Mouse (Mus musculus): ENCODE measurements around the gene Krtap10-10. TPM values are rescaled to one million over a fixed set of nuclear protein-coding genes. Genes with fewer than 3 reads are reported as not detected.

Krtap10-10 gene
- total RNA-seq, 2 experiments from 2014 or later: not detected

DNA sequence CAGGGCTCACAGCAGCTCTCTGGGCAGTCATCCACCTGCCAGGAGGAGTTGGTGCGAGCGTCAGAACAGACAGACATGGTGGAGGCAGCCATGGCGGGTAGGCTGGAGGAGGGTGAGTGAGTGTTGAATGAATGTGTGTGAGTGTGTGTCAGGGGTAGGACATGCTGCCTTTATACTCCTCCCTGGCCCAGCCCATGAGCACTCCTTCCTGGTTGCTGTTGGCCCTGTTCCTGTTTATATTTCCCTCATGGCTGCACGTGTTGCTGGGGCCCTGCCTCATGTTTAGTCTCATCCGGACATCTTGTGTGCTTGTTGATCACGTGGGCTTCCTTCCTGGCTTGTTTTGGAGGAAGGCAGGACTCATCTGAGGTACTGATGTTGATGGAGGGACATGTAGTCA lies 8.8 kb upstream of the Krtap10-10 start, which contains the start of gene Krtap10-4:
Gene Krtap10-4 (minus strand): TSS at position 145 of the 400 bp plus-strand sequence.
- intact Hi-C loops (cut with DNase I): no loop called here
- no peak for DNase-seq
- no peak within 1 kb of the TSS for H3K4me3 ChIP-seq
- no peak for TF ChIP-seq CTCF (IDR thresholded peaks at IDR 0.05)
- no peak within 1 kb of the TSS for H3K27ac ChIP-seq

DNA sequence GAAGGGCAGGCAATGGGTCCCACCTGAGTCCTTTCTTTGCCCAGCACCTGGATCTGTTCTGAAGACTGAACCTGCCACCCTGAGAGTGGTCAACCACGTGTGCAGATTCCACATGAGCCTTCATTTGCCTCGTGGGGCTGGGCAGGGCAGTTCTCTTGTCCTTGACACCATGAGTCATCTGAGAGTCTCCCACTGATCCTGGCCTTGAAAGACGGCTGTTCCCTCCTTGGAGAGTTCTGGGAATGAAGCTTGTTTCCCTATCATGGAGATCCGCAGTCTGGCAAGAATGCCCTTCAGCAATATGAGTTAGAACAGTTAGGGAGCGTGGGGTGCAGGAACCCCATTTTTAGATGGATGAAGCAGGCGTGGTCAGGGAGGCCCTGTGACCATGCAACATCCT lies 3.3 kb downstream of the Krtap10-10 start:
- Histone ChIP-seq H3K4me3 (no peak overlapping the region), H3K27ac (no peak overlapping the region)
- no peak for DNase-seq
- no peak for TF ChIP-seq CTCF (IDR thresholded peaks at IDR 0.05)
- intact Hi-C loops (cut with DNase I): no loop called here

DNA sequence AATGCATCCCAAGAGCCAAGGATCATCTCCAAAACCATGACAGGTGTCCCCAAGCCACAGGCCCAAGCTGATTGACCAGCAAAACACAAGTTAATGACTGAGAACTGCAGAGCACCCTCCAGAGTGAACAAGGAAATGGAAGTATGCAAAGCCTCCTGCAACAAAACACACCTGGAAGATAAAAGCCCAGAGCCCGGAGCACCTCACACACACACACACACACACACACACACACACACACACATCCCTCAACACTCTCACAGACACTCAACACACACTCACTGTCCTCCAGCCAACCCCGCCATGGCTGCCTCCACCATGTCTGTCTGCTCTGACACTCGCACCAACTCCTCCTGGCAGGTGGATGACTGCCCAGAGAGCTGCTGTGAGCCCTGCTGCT lies 10.8 kb downstream of the Krtap10-10 start, which contains the start of gene Gm36176:
Gene Gm36176 (plus strand): TSS at position 301 of the 400 bp plus-strand sequence.
- intact Hi-C loops (cut with DNase I): no loop called here
- Histone ChIP-seq H3K4me3 (no peak within 1 kb of the TSS), H3K27ac (no peak within 1 kb of the TSS)
- no peak for TF ChIP-seq CTCF (IDR thresholded peaks at IDR 0.05)
- no peak for DNase-seq

DNA sequence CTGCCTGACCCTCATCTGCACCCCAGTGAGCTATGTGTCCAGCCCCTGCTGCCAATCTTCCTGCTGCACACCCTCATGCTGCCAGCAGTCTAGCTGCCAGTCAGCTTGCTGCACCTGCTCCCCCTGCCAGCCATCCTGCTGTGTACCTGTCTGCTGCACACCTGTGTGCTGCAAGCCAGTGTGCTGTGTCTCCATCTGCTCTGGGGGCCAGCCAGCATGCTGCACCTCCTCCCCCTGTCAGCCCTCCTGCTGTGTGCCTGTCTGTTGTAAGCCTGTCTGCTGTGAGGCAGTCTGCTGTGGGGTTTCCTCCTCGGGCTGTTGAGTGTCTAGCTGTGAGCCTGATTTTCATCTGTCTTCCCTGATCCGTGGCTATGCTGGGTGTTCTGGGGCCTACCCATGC lies 11.2 kb downstream of the Krtap10-10 start:
- no peak for TF ChIP-seq CTCF (IDR thresholded peaks at IDR 0.05)
- intact Hi-C loops (cut with DNase I): no loop called here
- DNase-seq: no peak
- Histone ChIP-seq H3K4me3 (no peak overlapping the region), H3K27ac (no peak overlapping the region)

DNA sequence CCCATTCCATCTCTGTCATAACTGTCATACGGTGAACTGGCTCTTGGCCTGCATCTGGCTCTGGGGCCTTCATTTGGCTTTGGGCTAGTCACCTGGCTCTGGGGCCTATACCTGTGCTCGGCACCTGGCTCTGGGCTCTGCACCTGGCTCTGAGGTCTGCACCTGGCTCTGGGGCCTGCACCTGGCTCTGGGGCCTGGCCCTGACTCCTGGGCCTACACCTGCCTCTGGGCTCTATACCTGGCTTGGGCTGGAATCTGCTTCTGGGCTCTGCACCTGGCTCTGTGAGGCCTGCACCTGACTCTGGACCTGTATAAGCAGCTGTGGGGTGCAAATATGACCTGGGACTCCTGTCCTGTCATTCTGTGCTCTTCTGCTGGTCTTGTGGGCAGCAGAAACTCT lies 11.8 kb downstream of the Krtap10-10 start:
- intact Hi-C loops (cut with DNase I): no loop called here
- no peak for DNase-seq
- Histone ChIP-seq H3K27ac (no peak overlapping the region), H3K4me3 (no peak overlapping the region)
- no peak for TF ChIP-seq CTCF (IDR thresholded peaks at IDR 0.05)

DNA sequence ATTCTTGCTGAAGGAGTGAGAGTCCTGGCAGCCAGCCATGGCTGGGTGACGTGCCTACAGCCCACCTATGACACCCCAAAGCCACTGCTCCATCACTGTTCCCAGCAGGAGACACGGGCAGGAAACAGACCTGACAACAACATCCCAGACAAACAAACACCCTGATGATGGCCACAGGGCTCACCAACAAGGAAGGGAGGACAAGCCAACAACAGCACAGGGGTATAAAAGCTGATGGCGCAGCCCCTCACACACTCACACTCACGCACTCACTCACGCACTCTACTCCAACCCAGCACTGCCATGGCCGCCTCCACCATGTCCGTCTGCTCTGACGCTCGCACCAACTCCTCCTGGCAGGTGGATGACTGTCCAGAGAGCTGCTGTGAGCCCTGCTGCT lies 16.8 kb downstream of the Krtap10-10 start, which contains the start of gene Gm10318:
Gene Gm10318 (plus strand): TSS at position 301 of the 400 bp plus-strand sequence.
- DNase-seq: no peak
- no peak within 1 kb of the TSS for H3K4me3 ChIP-seq
- H3K27ac ChIP-seq: no peak within 1 kb of the TSS
- intact Hi-C loops (cut with DNase I): no loop called here
- no peak for TF ChIP-seq CTCF (IDR thresholded peaks at IDR 0.05)

DNA sequence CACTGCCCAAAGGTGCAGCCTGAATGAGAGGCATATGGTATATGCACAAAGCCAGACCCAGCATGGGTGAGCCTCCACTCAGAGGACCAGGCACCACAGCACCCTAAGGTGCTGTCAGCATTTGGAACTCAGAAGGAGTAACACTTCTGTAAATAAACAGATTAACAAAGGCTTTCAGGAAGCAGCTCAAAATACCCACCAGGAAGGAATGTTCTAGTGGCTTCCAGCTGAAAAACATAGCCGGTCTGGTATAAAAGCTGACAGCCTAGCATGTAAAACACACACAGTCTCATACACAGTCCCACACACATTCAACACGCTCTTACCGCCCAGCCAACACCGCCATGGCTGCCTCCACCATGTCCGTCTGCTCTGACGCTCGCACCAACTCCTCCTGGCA lies 25.9 kb downstream of the Krtap10-10 start, which contains the start of gene Gm3285:
Gene Gm3285 (plus strand): TSS at position 301 of the 400 bp plus-strand sequence.
- DNase-seq: no peak
- no peak for TF ChIP-seq CTCF (IDR thresholded peaks at IDR 0.05)
- intact Hi-C loops (cut with DNase I): no loop called here
- no peak within 1 kb of the TSS for H3K4me3 ChIP-seq
- no peak within 1 kb of the TSS for H3K27ac ChIP-seq

DNA sequence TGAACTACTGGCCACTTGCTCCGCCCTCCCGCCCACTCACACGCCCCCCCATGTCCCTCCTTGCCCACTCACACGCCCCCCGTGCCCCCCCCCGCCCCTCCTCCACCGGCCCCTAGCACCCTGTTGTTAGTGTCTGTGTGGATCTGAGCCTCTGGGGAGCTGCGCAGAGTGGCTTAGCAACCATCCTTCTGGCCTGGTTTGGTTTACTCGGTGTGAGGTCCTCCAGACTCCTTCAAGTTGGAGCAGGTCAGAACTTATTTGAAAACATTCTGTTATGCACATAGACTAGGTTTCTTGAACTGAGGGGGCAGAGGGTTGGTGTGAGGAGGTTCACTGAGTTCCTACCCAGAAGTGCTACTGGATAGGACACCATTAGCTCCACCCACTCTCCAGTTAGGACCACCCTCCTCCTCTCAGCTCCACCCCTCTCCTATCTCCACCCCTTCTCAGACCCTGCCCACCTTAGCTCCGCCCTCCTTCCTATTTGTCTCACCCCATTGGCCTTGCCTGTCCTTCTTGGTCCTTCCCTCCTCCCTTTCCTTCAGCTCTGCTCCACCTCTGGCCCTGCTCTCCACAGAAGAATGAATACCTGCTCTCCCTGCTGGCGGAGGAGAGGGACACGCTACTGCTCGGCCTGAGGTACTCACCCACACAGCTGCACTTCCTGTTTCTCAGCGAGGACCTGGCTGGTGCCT lies 28.5 kb downstream of the Krtap10-10 start:
- Histone ChIP-seq H3K4me3 (peak overlapping the region; percentile 33), H3K27ac (no peak overlapping the region)
- TF ChIP-seq CTCF (IDR thresholded peaks at IDR 0.05): no peak
- intact Hi-C loops (cut with DNase I): no loop called here
- no peak for DNase-seq

DNA sequence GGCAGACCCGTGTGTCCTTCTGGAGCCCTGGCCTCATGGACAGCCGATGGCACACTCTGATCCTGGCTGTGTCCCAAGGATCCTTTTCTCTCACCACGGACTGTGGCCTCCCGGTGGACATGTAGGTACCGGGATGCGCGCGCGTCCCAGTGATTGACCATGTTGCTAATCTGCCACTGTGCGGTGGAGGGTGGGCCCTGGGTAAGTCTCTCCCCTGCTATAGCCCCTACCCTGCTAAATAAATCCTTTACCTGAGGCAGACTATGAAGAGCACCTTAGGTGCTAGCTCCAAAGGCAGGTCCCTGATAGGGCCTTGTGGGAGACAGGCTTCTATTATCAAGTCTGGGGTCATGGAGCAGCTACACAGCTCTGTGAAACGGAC lies 29.0 kb downstream of the Krtap10-10 start:
- intact Hi-C loops (cut with DNase I): no loop called here
- TF ChIP-seq CTCF (IDR thresholded peaks at IDR 0.05): no peak
- no peak for DNase-seq
- peak overlapping the region; percentile 33 for H3K4me3 ChIP-seq
- no peak overlapping the region for H3K27ac ChIP-seq

DNA sequence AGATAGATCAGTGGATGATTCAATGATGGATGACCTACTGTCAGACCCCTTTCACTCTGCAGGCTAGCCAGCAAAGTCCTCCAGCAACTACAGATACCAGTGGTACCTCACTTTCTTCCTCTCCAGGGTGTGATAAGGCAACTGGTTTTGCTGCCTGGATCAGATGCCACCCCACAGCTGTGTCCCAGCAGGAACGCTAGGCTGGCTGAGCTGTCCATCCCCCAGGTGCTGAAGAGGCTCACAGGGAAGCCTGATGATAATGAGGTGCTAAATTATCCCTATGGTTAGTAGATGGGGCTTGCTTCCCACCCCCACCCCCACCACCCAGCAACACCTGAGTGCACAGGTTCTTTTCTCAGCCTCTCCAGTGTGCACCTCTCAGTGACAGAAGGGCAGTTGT lies 31.8 kb downstream of the Krtap10-10 start:
- intact Hi-C loops (cut with DNase I): no loop called here
- Histone ChIP-seq H3K4me3 (no peak overlapping the region), H3K27ac (no peak overlapping the region)
- no peak for DNase-seq
- no peak for TF ChIP-seq CTCF (IDR thresholded peaks at IDR 0.05)

DNA sequence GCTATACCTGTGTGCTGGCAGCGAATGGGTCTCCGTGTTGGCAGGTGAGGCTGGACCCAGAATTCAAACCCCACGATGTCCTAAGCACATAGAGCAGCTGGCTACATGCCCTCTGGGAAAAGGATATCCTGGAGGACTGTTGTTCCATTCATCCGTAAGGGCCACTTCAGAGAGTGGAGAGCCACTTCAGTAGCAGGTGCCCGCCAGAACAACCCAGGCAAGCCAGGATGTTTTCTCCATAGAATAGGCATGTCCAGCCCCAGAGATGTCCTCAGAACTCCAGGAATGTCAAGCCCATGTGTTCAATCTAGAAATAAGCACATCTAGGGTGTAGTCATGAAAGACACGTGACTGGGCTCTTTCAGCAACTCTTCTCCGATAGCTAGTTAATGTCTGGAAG lies 33.9 kb downstream of the Krtap10-10 start:
- intact Hi-C loops (cut with DNase I): no loop called here
- H3K4me3 ChIP-seq: no peak overlapping the region
- no peak for DNase-seq

DNA sequence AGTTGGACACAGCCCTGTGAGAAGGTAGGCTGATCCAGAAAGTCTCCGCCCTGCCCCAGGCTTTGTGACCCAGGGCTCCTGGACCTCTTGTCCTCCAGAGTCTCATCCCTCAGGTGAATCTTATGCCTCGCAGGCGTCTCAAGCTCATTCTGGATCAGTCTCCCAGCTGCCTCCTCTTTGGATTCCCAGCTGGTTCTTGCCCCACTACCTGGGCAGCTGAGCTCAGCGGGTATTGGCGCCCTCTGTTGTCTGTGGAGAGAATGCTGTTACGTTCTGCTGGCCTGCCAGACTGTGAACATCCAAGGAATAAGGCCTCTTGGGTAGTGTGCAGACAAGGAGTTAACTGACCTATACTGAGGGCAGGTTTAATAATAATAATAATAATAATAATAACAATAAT lies 43.2 kb downstream of the Krtap10-10 start:
- DNase-seq: peak; percentile 60
- intact Hi-C loops (cut with DNase I): loop anchor here (2.0 kb wide), 1 partner anchor 250 kb away; no protein-coding TSS in a partner anchor
- peak; percentile 67 for TF ChIP-seq CTCF (IDR thresholded peaks at IDR 0.05)

More for the DNA sequence above, 33.9 kb downstream of the Krtap10-10 start:
- TF ChIP-seq CTCF (IDR thresholded peaks at IDR 0.05): no peak
- H3K27ac ChIP-seq: no peak overlapping the region

DNA sequence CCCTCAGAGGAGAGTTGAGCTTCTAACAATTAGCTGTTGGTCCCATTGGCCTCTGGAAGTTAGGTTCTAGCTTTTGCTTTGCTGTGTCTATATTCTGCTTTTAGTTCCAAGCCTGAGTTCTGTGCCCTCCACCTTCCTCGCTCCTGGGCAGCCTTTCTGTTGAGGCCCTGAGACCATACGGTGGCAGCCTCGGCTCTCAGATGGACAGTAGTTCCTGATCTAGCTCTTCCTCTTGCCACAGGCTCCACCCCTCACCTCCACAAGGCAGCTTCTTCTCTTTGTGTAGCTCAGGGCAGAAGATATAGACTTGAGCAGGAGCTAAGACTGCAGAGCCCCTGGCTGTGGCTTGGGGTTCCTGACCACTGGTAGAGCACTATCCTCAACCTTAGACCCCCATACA lies 44.6 kb downstream of the Krtap10-10 start:
- no peak overlapping the region for H3K27ac ChIP-seq
- TF ChIP-seq CTCF (IDR thresholded peaks at IDR 0.05): no peak
- no peak overlapping the region for H3K4me3 ChIP-seq
- intact Hi-C loops (cut with DNase I): loop anchor here (10.0 kb wide), 1 partner anchor 366 kb away; the partner anchor contains the start of gene Fam207a
- DNase-seq: no peak

More for the DNA sequence above, 43.2 kb downstream of the Krtap10-10 start:
- no peak overlapping the region for H3K4me3 ChIP-seq
- no peak overlapping the region for H3K27ac ChIP-seq

DNA sequence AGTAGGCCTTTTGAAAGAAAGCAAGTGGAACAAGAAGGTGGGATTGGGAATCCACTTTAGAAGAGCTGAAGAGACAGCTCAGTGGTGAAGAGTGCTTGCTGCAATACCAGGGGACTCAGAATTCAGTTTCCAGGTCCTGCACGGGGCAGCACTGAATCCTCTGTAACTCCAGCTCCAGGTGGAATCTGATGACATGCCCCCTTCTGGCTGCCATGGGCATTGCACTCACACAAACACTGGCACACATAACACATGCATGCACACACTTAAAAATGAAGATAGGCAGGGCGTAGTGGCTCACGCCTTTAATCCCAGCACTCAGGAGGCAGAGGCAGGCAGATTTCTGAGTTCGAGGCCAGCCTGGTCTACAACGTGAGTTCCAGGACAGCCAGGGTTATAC lies 46.8 kb downstream of the Krtap10-10 start:
- H3K4me3 ChIP-seq: no peak overlapping the region
- peak; percentile 41 for TF ChIP-seq CTCF (IDR thresholded peaks at IDR 0.05)
- intact Hi-C loops (cut with DNase I): loop anchor here (10.0 kb wide), 1 partner anchor 368 kb away; the partner anchor contains the start of gene Fam207a
- DNase-seq: no peak
- no peak overlapping the region for H3K27ac ChIP-seq
